Mouse (Mus musculus) inflammation-experienced regulatory T-cells, adult 6 months (primary cell): Measurements from ENCODE around the gene Acox3. TPM values are rescaled to one million over a fixed set of nuclear protein-coding genes. Genes with fewer than 3 reads are reported as not detected.
"Not testable (repeated sequence)": the region's sequence is repeated elsewhere in the genome, so short reads cannot be mapped to it uniquely, and the experiment has no call there.

Source experiments
- ATAC-seq: one replicate; pipeline ENCODE4 v1.8.0; 2017
- polyA plus RNA-seq, 3 experiments: library from polyadenylated mRNA; unstranded; fragments of 100-300 nt; shearing (Covaris generic); gene quantifications; one replicate each; pipeline ENCODE4 v1.2.1; 2017

The Acox3 gene
- polyA plus RNA-seq, 3 experiments from 2014 or later, result 20.1 to 25.4 (median 23.4) TPM

- no peak for ATAC-seq
These were observed 4.4 kb upstream of the Acox3 start for GRCm38 (mm10) chr5:35578411-35578810.

DNA sequence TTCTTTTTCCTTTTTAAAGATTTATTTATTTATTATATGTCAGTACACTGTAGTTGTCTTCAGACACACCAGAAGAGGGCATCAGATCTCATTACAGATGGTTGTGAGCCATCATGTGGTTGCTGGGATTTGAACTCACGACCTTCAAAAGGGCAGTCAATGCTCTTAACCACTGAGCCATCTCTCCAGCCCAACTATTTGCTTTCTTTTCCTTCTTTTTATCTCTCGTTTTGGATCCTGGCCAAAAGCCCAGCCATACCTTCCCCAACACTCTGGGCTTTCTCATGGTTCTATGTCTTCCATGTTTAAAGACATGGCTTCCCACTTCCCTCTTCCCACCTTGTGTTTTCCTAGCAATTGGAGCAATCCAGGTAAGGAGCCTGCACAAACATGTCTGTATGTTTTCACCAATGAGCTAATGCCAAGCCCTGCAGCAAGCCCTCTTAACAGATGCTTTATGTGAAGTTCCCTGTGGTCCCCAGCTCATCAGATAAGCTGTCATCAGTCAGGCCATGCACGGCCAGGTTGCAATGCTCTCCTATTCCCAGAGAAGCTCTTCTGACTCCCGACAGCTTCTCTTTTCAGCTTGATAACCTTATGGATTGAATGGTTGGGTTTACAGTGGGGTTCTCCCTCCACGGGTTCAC is 3.5 kb upstream of the Acox3 start:
- no peak for ATAC-seq

- no peak for ATAC-seq
These were observed 2.5 kb upstream of the Acox3 start for GRCm38 (mm10) chr5:35580156-35580922.

DNA sequence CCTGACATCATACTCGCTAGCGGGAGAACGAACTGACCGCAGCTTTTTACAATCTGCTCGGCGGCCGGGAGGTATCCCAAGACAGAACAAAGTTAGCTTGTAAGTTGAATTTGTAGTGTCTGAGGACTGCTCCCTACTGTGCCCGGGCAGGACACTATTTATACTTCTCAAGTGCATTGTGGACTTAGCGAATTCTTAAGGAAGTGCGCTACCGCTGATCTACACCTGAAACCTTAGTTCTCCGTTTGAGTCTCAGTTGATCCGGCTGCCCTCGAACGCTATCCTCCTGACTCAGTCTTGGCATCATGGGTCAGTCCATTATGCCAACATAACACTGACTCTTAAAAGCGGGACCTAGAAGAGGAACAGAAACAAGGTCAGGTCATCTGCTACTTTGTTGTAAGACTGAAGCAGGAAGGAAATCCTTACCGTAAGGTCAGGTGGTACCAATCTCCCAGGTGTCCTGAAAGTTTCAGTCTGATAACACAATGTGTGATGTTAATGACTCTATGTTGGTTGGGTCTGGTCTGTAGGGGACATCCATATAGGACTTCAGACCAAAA is 462 bp downstream of the Acox3 start:
- peak; percentile 75 for ATAC-seq

DNA sequence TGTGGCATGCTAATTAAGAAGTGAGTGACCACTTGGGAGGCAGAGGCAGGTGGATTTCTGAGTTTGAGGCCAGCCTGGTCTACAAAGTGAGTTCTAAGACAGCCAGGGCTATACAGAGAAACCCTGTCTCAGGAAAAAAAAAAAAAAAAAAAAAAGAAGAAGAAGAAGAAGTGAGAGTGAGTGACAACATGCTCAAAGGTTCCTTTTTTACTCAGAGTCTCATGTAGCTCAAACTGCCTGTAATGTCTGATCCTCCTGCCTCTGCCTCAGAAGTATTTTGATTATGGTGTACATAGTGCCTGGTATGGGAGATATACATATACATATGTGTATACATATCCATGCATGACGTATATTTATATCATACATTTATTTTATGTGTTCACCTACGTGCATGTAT is 1.4 kb downstream of the Acox3 start:
- not testable (repeated sequence) for ATAC-seq

GRCm38 (mm10) chr5:35591497-35591896 is 8.7 kb downstream of the Acox3 start:
- no peak for ATAC-seq

DNA sequence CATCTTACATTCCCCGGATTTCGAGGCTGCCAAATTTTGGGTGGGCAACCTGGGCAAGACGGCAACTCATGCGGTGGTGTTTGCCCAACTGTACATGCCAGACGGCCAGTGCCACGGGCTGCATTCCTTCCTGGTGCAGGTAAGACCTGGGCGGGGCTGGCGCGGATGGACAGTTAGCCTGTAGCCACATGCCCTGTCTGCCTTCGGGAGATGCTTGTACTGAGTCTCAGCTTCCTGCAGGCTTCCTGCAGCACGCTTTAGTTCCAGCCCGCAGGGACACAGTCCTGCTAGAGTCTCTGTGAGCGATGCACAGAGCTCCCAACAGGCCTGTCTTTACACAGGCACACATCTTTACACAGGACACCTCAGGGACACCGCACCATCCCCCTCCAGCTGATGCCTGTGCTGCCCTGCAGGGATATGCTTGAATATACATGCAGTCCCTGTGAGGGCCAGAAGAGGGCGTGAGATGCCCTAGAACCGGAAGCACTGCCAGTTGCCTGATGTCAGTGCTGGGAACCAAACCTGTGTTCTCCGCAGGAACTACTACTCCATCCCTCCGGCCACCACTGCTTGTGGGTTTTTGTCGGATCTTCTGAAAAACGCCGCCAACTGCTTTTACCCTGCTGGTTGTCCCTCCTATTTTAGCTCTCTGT is 9.4 kb downstream of the Acox3 start:
- no peak for ATAC-seq

- ATAC-seq, result no peak
These were observed 10.0 kb downstream of the Acox3 start for GRCm38 (mm10) chr5:35592824-35593223.

- ATAC-seq, result no peak
These were observed 10.4 kb downstream of the Acox3 start for GRCm38 (mm10) chr5:35593272-35593671.

DNA sequence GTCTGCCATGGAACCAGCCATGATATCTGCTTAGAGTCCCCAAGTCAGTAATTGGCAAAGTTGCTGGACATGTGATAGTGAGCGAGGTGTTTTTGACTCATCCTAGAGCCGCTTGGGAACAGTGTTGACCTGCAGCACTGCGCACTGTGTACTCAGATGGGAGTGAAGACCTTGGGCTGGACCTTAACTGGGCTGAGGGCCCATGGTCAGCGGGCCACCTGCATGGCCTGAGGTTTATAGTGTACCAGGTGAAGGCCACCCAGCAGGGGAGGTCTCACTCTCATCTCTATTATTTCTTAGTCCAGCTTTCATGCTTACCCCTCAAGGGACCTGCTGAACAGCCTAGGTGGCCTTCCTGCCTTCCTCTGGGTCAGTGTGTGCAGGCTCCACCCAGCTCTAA is 11.9 kb downstream of the Acox3 start:
- no peak for ATAC-seq

DNA sequence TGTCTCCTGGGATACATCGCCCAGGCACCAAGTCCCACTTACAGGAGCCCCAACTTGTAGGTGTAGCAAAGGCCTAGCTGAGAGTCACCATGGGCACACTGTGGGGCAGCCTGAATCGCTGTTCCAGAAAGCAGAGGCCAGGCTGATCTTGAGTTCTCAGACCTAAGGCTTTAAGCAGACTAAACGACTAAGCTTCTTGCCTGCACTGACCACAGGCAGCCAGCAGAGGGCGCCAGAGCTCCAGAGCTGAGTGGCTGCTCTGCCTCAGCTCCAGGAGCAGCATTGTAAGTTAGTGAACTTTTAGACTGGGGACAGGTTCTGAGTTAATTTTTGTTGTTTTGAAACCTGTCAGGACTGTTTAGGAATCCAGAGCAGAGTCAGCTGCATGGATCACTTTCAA is 12.9 kb downstream of the Acox3 start:
- no peak for ATAC-seq

GRCm38 (mm10) chr5:35596169-35597160 is 13.6 kb downstream of the Acox3 start:
- no peak for ATAC-seq

DNA sequence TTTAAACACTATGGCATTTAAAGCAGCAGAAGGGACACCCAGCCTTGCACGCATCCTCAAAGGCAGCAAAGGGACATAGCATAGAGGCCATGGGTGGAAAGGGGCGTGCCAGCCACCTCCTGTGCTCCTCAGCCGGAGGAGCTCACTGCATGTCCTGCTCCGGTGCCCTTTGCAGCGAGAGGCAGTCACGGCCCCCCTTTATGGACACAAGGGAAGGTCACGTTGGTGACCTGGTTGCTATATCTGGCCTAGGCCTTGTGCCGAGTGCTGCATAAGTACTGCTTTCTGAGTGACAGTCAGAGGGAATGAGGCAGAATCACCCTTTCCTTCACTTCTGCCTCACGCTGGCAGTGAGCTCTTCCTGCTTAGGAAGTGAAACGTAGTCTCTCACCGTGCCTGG is 17.4 kb downstream of the Acox3 start:
- no peak for ATAC-seq

DNA sequence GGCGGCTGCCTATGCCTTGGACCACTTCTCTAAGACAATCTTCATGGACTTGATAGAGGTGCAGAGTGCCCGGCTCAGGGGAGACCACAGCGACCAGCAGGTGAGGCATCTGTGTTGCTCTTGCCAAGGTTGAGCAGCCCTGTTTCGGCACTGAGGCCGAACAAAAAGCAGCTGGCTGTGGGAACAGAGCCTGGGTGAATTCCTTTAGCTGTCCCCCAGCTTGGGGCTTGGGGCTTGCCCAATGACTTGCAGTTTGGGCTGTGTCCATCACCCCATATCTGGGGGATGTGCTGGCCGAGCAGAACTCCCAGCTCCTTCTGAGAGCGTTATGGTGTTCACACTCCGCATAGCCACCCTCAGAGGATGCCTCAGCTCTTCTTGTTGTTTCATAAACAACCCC is 18.7 kb downstream of the Acox3 start:
- no peak for ATAC-seq

DNA sequence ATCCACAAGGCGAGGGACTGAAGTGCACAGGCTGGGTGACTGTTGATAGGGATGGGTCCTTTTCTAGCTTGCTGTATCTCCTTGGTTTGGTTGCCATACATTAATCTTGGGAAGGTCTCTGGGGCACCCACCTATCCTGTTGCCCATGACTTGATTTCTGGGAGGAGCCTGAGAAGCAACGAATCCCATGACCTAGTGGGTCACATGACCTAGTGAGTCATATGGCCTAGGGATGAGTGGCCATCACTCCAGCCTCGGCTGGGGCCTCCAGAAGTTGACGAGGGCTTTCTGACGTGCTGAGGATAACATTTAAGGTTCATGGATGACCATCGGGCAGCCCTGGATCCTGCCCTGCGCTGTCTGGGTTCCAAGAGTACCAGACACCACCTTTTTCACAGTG is 22.5 kb downstream of the Acox3 start:
- no peak for ATAC-seq

DNA sequence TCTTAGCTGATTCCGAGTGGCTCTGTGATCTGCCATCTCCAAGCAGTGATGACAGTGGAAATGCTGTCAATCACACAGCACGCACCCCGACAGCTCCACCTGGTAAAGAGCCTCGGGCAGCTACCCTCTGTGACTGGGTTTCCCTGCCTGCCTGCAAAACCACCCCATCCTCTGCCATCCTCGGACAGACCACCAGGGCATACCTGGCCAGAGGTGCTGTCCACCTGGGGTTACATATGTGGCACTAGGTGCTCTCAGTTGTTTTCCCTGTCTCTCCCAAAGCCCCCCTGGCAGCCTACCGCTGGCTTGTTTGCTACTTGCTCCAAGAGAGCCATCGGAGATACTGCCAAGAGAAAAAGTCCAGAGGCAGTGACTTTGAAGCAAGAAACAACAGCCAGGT is 24.0 kb downstream of the Acox3 start:
- no peak for ATAC-seq

DNA sequence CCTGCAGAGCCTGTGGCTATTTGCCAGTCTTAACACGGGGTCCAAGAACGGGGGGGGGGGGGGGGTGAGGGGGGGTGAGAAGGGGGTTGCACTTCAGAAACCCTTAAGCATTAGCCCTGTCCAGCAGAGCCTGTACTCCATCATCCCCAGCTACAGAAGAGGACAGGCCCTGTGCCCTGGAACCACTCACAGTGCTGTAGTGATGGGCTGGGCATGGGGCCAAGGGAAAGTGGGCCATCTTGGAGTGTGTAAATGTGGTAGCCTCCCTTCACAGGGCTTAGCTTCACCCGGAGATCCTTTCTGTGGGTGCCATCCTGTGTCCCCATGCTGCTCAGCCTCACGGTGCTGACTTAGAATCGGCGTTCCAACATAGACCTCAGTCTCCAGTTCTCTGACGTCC is 24.9 kb downstream of the Acox3 start:
- no peak for ATAC-seq

GRCm38 (mm10) chr5:35608559-35608958 is 25.7 kb downstream of the Acox3 start:
- no peak for ATAC-seq

DNA sequence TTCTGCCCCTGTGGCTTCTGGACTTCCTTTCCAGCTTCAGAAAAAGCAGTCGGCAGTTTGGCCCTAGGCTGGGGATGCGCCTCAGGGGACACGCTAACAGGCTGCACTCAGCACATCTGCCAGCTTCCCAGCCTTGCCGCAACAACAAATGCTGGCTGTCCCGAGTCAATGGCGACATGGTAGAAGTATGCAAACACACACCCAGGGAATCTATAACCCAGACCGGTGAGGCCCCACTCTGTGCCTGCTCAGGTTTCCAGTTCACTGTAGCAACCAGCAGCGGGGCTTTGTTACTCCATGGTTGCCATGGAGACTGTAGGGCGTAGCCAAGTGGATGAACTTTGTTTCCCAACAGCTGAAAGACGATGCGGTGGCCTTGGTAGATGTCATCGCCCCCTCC is 26.5 kb downstream of the Acox3 start:
- ATAC-seq, result no peak

- no peak for ATAC-seq
These were observed 27.1 kb downstream of the Acox3 start for GRCm38 (mm10) chr5:35609971-35610370.

DNA sequence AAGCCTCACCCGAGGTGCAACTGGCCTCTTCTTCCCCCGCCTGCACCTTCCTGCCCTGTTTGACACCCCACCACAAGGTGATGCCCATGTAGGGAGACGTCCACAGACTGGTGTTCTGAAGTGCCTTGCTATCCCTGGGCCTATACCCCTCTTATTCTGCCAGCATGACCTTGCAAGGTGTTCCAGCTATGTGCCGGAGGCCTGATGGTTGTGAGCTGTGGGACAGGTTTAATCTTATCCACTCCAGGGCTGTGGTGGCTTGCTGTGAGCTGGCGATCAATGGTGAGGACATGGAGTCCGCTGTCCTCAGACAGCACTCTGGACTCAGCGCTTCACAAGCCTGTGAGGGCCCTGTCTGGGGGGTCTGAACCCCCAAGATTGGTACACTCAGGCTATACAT is 27.5 kb downstream of the Acox3 start:
- no peak for ATAC-seq

GRCm38 (mm10) chr5:35611170-35611569 is 28.3 kb downstream of the Acox3 start:
- ATAC-seq, result no peak
